Mouse (Mus musculus) left cerebral cortex, adult 9 months (tissue): ENCODE measurements at regions not wholly inside any gene's neighbourhood (a gene's known extent, or its start where the extent isn't known, plus 50 kb on each side); places are given as distances from the start of the nearest gene placed in this dataset.

Source experiments
- DNase-seq, 2 experiments: peaks; one replicate each; pipeline ENCODE4 v3.0.0; 2022; ENCODE audit warnings: low spot score in 2 of 2

DNA sequence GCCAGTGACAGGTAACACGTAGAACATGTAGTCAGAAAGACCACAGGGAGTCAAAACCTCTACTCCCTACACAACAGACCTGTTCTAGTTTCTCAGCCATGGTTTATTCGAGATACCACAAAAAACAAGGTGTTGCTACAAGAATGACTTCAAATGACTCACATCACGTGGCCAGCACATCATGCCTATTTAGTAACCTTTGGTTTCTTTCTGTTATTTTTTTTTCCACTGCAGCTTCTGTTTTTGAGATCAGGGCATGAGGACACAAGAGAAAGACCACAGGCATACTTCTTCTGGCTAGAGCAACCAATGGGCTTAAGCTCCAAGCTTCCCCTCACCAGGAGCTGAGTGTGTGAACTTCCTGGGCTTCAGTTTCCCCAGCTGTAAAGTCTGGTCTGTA is 630.7 kb downstream of the Rnf144a start:
- DNase-seq, result no peak

DNA sequence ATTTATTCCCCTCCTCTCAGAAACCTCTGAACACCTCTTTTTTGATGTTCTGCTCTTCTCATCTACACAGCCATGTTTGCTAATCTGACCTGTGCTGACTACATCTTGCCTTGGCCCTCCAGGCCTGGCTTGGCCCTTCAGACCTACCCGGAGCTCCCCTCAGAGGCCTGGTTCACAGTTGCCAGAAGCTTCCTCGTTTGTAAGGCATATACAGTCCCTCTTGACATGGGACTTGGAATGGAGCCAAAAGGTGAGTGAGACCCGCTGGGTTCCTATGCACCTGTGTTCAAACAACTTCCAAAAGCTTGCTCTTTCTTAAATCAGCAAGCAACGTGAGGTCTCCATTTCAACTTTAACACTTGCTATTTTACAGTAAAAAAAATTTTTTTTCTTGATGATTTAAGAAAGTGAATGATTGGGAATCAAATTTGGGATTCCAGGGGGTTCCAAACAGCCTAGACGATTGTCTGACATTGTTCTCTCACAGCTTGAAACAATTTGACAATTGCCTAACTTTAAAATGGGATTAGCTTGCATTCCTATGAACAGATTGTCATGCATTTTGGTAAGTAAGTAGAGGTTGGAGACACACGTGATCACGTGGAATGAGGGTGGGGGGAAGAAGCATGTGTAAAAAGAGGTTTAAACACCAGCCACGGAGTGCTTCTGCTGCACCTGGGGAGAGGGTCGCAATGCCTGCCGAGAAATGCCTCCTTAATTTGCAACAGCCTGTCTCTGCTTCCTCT is 631.9 kb downstream of the Rnf144a start:
- no peak for DNase-seq

DNA sequence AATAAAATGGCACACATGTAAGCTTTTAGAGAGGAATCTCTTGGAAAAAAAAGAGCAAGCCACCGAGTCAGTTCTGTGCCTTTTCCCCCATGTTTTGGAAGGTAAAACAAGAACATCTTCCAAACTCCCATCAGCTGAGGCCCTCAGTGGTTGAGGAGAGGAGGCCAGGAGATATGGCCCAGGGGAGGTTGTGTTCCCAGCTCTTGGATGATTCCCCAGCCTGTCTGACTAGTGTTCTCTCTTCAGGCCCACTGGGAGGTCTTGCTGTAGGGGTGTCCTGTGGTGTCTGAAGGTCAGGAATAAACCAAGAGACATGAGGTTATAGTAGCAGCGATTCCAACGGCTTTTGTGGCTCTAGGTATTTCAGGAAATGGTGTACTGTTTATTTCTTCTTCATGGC is 643.2 kb downstream of the Rnf144a start:
- DNase-seq, result no peak

DNA sequence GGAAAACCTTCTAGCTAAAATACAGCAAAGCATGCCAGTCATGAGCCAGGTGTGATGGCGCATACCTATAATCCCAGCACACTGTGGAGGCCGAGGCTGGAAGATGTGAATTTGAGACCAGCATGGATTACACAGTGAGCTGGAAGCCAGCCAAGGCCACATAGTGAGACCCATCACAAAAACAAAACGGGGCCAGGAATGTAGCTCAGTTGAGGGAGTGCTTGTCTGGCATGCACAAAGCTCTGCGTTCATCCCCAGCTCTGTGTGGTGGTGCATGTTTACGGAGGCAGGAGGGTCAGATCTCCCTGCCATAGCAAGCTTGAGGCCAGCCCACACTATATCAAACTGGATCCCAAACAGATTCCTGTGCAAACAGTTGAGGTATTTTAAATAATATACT is 646.4 kb downstream of the Rnf144a start:
- no peak for DNase-seq

DNA sequence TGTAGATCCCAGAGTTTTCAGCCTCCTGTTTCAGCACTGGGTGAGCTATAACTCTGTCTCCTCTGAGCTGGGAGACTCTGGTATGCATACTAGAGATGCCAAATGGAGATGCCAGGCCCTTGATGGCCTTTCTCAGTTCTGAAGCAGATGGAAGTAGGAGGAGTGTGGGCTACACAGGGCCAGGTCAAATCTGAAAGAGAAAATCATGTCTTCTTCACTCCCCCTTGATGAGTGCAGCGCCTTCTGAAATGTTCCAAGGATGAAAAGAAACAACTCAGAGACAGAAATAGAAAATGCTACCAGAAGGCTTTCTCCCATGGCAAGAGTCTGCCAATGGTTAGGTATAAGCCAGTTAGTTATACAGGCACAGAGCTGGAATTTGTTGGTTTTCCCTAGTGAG is 652.0 kb downstream of the Rnf144a start:
- DNase-seq, result peak; percentile 3 to 48

DNA sequence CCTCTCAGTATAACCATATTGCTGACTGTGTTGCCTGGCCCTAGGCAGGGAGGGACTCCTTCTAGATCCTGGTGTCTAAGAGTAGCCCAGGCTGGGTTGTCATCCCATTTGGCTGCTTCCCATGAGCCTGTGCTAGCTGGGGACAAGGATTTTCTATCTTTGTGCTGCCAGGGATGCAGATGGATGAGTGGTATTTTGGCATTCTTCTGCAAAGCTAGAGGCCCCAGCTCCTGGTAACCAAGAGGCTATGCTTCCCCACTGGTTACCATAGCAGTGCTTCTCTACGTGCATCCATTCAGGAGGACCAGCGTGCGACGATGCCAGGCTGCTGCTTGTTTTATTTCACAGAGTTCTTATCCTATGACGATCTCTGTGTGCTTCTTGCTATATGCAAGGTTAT is 658.0 kb downstream of the Rnf144a start:
- DNase-seq, result peak; percentile 3 to 25

DNA sequence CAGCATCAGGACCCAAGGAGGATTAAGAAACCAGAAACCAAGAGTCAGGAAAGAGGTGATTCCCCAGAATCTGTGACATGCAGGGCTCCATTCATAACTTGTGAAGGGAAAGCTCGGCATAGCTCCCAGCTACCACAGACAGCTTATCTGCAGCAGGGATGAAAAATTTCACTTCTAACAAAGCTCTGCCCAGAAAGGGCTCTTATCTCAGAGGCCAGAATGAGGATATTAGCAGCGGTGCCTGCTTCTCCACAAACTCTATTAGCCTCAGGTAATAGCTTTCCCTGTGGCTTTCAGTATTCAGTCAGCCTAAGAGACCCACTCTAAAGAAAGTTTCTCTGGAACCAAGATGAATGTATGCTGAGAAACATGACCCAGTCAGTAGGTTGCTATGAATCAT is 636.9 kb upstream of the Id2 start:
- DNase-seq, result no peak

DNA sequence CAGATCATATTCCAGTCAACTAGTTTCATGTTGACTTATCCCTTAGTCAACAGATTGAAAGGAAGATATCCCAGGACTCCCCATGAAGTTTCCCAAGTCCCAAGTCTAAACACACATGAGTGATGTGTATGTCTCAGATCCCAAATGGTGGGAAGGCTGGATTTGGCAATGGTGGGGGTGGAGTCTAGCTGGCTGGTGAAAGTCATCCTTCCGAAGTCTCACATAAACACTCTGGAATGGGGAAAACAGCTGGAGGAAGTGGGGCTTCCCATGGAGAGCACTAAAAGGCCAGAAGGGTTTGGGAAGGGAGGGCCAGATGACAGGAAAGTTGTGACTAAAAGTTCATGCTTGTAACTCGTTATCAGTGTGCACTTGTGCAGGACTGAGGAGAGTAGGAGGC is 628.8 kb upstream of the Id2 start:
- DNase-seq, result no peak

DNA sequence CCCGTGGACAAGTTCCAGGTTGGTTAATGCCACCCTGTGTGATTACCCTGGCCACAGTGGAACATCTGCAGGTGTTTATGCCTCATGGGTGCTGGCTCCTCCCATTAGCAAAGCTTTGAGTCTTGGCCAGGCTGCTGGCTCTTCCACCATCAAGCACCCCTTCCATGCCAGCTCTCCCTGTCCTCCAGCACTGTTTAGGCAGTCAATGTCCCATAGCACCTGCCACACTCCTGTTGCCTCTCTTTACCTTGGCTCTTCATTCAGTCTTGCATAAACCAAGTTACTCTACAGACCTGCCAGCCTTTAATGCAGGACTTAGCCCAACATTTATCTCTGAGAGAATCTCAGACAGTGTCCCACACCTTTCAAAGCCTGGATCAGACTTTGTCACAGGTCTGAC is 614.2 kb upstream of the Id2 start:
- DNase-seq, result no peak

DNA sequence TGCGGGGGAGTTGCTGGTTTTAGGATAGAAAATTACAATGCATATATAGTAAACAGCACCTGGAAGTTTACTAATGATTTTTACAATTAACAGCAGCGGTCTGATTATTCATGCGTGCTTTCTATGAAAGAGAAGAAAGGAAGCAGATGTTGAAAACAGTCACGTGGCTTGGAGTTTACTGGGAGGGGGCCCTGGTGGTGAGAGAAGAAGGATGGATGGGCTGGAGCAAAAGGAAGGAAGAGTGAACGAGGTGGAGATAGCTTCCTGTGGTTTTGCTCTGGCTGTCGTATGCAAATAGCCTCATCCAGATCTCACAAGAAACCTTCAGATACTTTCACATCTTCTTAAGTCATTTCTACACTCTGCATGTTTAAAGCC is 606.1 kb upstream of the Id2 start:
- no peak for DNase-seq

DNA sequence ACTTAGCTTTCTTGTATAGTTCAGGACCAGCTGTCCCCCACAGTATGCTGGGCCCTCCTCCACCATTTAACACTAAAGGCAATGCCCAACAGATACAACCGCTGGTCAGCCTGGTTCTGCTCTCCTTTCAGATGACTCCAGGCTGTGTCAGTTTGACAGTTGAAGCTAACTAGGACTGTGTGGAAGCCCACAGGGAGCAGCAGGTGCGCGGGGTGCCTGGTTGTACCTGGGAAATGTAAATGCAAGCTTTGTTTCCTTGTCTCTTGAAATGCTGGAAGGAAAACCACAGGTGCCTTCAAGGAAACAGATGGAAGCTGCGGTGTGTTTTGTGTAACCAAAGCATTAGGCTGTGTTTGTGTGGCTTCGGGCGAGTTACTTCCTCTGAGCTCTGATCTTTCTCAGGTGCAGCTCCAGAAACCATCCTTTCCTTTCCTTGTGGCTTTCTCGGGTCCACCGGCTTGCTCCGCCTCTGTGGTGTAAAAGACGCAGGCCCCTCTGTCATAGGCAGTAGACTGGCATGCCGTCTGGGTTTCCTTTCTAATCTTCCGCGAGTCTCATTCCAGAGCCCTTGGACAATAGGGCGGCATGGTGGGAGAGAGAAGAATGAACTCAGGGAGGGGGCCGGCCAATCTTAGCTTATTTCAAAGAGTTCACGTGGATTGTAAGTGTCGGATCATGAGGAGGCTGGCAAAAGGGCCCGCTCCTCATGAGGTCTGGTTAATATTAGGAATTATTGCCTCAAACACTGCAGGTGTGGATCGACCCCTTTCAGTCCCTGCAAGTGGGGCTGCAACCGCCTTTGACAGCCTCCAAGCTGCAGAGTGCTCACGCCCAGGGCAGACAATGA is 605.5 kb upstream of the Id2 start:
- DNase-seq, result no peak

DNA sequence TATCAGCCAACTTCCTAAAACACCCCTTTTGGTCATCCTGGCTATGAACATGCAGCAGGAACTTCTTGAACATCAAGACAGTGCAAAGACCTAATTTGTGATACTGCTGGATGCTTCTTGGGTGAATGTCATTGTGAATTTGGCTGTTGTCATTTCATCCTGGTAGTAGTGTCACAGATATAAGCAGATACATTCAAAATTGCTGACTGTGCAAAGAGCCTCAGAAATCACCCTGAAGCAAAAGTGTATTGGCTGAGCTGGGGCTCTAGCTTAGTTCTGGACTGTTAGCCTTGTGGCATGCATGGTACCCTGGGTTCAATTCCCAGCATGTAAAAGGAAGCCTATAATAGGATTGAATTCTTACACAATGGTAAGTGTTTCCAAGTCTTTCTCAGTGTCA is 590.1 kb upstream of the Id2 start:
- no peak for DNase-seq

DNA sequence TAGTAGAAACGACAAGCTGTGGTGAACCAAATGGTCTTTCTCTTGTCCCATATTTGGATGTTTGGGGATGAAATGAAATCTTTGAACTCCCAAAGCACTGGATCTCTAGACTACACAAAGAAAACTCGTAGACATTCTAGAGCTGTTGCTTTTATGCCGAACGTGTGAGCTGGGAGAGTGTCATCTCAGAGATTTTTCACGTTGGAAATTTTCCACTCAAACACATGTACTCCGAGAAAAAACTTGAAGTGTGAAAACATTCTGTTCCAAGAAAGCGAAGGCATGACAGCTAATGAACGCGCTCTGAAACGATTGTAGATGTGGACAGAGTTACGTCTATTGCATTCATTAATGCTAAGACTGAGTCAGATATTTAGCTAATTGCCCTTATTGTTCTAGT is 579.7 kb upstream of the Id2 start:
- DNase-seq, result no peak

DNA sequence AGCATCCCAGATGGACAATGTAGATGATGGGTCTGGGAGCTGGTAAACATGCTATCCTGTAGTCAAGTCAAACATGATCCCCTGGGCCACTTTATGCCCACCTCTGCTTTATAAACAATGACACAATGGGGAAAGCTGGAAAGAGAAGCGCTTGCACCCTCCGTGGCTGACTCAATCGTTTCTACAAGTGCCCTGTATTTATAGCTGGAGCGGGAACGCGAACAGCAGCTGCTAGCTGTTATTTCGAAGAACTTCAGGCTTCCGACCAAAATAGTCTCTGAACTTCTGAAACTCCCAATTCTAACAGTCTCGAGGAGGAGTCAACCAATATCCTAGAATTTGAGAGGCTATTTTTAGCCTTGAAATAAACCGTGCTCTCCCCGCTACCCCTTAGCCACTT is 571.4 kb upstream of the Id2 start:
- DNase-seq, result peak; percentile 32 to 47

DNA sequence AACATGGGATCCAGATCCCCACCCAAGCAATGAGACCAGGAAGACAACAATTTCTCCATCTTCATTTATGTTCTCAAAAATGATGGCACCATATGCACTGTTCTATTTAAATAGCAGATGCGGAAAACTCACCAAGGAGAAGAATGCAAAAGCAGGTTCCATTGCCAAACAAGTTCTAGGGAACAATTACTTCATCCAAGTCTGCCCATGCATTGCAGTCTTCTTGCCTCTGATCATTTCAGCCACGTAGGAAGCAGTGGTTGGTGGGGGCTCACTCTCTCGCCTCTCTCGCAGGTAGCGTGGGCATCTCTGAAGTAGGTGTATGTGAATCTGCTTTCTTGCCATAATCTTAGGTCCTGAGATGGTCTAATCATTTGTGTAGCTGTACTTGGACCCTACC is 557.5 kb upstream of the Id2 start:
- peak in 1 of 2 experiments; percentile 51 for DNase-seq

DNA sequence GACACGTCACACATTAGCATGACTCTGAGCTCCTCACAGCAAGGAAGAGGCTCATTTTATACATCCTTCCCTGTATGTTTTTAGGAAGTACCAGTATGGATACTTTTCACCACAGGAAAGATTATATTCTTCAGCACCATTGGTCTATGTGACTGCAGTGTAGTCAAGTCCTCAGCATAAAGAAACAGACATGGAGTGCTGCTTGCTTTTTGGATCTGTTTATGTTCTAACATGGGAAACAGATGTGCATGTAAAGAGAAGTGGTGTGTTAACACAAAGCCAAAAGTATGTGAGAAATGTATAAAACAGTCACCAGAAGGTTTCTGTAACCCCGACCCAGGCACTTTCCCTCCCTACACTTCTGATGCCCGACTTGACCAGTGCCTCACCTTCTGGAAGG is 553.3 kb upstream of the Id2 start:
- DNase-seq, result no peak

DNA sequence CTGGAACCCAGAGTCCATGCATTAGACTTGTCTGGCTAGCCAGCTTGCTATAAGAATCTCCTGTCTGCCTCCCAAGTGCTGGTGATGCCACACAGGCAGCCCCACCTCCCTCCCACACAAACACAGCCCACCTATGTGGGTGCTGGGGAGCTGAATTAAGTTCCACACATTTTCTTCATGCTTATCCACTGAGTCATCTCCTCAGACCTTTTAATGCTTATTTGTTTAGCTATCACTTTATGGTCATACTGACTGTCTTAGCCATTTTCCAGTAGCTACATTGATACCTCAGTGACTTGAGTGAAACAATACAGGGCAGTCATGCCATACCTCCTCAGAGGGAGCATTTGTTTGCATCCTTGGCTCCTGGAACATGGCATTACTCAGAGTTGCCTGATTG is 531.1 kb upstream of the Id2 start:
- DNase-seq, result no peak

DNA sequence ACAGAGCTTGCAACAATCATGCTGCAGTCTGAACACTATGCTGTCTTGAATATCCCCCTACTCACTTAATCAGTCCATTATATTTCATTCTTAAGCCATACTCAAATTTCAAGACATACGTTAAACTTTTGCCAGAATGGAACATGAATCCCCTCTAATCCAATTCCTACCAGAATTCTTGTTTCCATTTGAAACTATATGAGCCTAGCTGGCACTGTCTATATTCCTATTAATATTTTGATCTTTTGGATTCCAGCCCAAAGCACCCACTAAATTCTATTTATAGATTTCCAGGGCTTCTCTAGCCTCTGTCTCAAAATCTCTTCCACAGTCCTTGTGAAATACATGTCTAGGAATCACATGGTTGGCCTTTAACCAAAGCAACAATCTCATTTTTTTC is 528.9 kb upstream of the Id2 start:
- DNase-seq, result no peak

DNA sequence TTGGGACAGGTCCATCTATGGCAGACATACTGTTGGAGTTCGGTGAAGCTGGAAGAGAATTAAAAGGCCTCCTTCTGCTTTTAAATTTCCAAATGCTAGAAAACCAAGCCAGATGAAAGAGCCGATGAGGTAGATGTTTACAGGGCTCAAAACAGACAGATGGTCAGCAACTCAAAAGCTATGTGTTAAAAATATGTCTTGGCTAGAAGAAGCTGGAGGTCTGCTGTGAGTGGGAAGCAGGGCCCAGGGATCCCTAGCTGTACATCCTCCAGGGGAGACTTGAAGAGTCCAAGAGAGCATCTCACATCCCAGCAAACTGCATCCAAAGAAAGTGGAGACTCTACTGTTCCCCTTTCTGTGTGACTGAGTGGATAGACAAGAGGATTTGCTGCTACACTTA is 526.5 kb upstream of the Id2 start:
- peak in 1 of 2 experiments; percentile 49 for DNase-seq

DNA sequence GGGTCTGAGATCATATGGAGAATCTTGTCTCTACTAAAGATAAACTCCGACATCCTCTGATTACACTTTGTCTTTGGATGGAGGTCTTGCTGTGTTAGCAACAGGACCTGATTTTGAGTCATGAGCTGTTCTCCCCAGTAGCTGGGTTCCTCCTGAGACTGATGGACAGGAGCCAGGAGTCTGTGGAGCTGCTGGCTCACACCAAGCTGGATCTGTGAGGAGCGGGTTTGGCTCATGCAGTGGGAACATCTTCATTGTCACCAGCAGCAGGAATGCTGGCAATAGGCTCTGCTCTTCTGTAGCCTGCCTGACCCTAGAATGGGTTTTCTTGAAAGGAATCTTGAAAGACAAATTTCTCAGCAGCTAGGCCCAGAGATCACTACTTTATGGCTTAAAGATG is 524.2 kb upstream of the Id2 start:
- DNase-seq, result peak in 1 of 2 experiments; percentile 28

DNA sequence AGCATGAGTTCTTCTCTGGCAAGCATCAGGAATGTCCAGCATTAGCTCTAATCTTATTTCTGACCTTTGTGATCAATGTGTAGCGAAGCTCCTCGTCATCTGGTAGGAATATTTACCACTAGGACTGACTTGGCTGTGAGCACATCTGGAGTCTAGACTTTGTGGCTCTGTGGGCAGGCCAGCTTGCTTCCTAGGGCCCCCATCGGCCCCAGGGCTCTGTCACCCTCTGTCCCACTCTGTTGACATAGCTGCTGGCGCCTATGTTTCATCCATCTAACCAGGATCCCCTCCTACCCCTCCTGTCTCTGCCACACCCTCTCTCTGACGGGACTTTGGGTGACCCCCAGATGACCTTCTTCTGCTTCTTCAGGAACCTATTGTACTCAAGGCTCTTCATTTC is 520.6 kb upstream of the Id2 start:
- DNase-seq, result no peak

DNA sequence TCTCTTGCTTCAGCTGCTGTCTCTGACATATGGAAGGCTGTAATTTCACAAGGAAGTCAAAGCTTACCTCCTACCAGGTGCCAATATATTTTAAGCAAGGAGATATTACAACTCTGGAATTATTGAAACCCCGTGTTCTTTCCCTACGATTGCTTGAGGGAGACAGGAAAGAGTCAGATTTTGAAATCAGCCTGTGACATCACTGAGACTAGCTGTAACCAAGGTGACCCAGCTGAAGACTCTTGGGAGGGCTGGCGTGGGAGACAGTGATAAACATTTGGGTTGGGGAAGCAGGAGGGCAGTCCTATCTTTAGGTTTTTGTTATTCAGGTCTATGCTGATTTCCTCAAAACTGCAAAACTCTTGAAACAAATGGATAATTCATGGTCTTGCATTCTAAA is 518.4 kb upstream of the Id2 start:
- DNase-seq, result peak in 1 of 2 experiments; percentile 35

DNA sequence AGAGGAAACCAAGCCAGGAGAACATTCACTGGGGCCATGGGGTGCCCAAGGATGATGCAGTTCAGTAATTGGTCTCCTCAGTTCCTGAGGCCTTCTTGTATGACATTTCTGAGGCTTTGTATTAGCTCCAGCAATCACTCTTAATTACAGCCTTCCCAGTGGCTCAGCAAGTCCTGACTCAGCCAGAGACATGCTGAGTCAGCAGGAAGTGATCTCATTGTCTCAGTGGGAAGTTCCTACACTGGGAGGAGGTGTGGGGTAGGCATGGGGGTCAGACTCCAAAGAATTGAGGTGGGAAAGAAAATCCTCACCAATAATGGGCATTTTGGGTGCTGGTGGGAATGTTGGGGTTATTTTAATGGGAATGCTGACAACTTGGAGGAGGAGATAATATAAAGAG is 516.5 kb upstream of the Id2 start:
- no peak for DNase-seq
